Mouse (Mus musculus): ENCODE results near the gene Aacs. TPM values are rescaled to one million over a fixed set of nuclear protein-coding genes. Genes with fewer than 3 reads are reported as not detected.
A peak's percentile ranks its signal among the peaks of the same experiment; 100 is the strongest.

Gene Aacs
- polyA plus RNA-seq, 1 experiment from 2014 or later = 73.0 TPM

GRCm38 (mm10) chr5:125470713-125471112 lies 4.9 kb upstream of the Aacs start:
- Histone ChIP-seq H3K4me1 (replicated peaks) (peaks cover 4% of the 10 kb centered on the region; the same call in 1 of the 2 replicates), H3K4me2 (replicated peaks) (no peak overlapping the region), H3K27ac (no peak overlapping the region), H3K27me3 (replicated peaks) (no peaks in the 10 kb centered on the region), H3K36me3 (no peaks in the 10 kb centered on the region), H3K9me3 (no peaks in the 10 kb centered on the region), H3K4me3 (replicated peaks) (no peak overlapping the region), H3K9ac (no peak overlapping the region)
- 90% methylated on average over 4 of the region's 4 CpGs for WGBS
- no peak for ATAC-seq

- WGBS = 78% methylated on average over 9 of the region's 9 CpGs
- Histone ChIP-seq H3K9me3 (no peaks in the 10 kb centered on the region), H3K4me3 (replicated peaks) (no peak overlapping the region), H3K27ac (no peak overlapping the region), H3K9ac (no peak overlapping the region), H3K4me1 (replicated peaks) (peaks cover 22% of the 10 kb centered on the region), H3K4me2 (replicated peaks) (no peak overlapping the region), H3K36me3 (no peaks in the 10 kb centered on the region), H3K27me3 (replicated peaks) (no peaks in the 10 kb centered on the region)
- ATAC-seq = no peak
Observed at GRCm38 (mm10) chr5:125472796-125473475, 2.7 kb upstream of the Aacs start.

- 58% methylated on average over 12 of the region's 12 CpGs for WGBS
- Histone ChIP-seq H3K4me3 (replicated peaks) (peak overlapping the region; percentile 95), H3K9ac (no peak overlapping the region; the same call in 1 of the 2 replicates), H3K9me3 (no peaks in the 10 kb centered on the region), H3K27ac (no peak overlapping the region), H3K4me1 (replicated peaks) (peaks cover 26% of the 10 kb centered on the region), H3K27me3 (replicated peaks) (no peaks in the 10 kb centered on the region), H3K36me3 (no peaks in the 10 kb centered on the region), H3K4me2 (replicated peaks) (peak overlapping the region; percentile 85)
- ATAC-seq = no peak
Observed at GRCm38 (mm10) chr5:125475030-125475429, 584 bp upstream of the Aacs start.

- H3K36me3 ChIP-seq = no peaks in the 10 kb centered on the region
- peak overlapping the region; percentile 87 for H3K9ac ChIP-seq
- no peaks in the 10 kb centered on the region for H3K9me3 ChIP-seq
- ATAC-seq = no peak; the same call in 1 of the 2 replicates
- peak overlapping the region; percentile 85 for H3K4me2 ChIP-seq (replicated peaks)
- H3K27ac ChIP-seq = peak overlapping the region; percentile 84; the same call in 1 of the 2 replicates
- peak overlapping the region; percentile 95 for H3K4me3 ChIP-seq (replicated peaks)
- H3K27me3 ChIP-seq (replicated peaks) = no peaks in the 10 kb centered on the region
- peaks cover 33% of the 10 kb centered on the region for H3K4me1 ChIP-seq (replicated peaks)
- 13% methylated on average over 5 of the region's 5 CpGs for WGBS
Observed at GRCm38 (mm10) chr5:125476286-125476625, 642 bp downstream of the Aacs start.

GRCm38 (mm10) chr5:125476799-125477198 lies 1.2 kb downstream of the Aacs start:
- 54% methylated on average over 7 of the region's 7 CpGs for WGBS
- ATAC-seq = peak; percentile 49
- no peaks in the 10 kb centered on the region for H3K9me3 ChIP-seq
- H3K4me3 ChIP-seq (replicated peaks) = peak overlapping the region; percentile 95
- H3K4me1 ChIP-seq (replicated peaks) = peaks cover 33% of the 10 kb centered on the region
- H3K4me2 ChIP-seq (replicated peaks) = peak overlapping the region; percentile 85
- H3K27ac ChIP-seq = peak overlapping the region; percentile 84; the same call in 1 of the 2 replicates
- no peaks in the 10 kb centered on the region for H3K36me3 ChIP-seq
- no peaks in the 10 kb centered on the region for H3K27me3 ChIP-seq (replicated peaks)
- H3K9ac ChIP-seq = peak overlapping the region; percentile 87

- H3K9ac ChIP-seq = peak overlapping the region; percentile 87; the same call in 1 of the 2 replicates
- H3K27ac ChIP-seq = no peak overlapping the region
- peaks cover under 1% of the 10 kb centered on the region; the same call in 1 of the 2 replicates for H3K36me3 ChIP-seq
- H3K27me3 ChIP-seq (replicated peaks) = no peaks in the 10 kb centered on the region
- peaks cover 33% of the 10 kb centered on the region for H3K4me1 ChIP-seq (replicated peaks)
- 68% methylated on average over 7 of the region's 7 CpGs for WGBS
- H3K4me3 ChIP-seq (replicated peaks) = peak overlapping the region; percentile 95
- H3K4me2 ChIP-seq (replicated peaks) = peak overlapping the region; percentile 85
- no peaks in the 10 kb centered on the region for H3K9me3 ChIP-seq
- ATAC-seq = no peak
Observed at GRCm38 (mm10) chr5:125477533-125477932, 1.9 kb downstream of the Aacs start.

GRCm38 (mm10) chr5:125478037-125478436 lies 2.4 kb downstream of the Aacs start:
- H3K4me2 ChIP-seq (replicated peaks) = peak overlapping the region; percentile 85
- H3K9ac ChIP-seq = 0 out of 2 replicates have a peak overlapping the region, but pooled peaks have one; percentile 87
- no peak for ATAC-seq
- H3K9me3 ChIP-seq = no peaks in the 10 kb centered on the region
- H3K27me3 ChIP-seq (replicated peaks) = no peaks in the 10 kb centered on the region
- H3K4me3 ChIP-seq (replicated peaks) = peak overlapping the region; percentile 95; the same call in 1 of the 2 replicates
- H3K36me3 ChIP-seq = peaks cover 5% of the 10 kb centered on the region
- H3K27ac ChIP-seq = no peak overlapping the region
- peaks cover 33% of the 10 kb centered on the region for H3K4me1 ChIP-seq (replicated peaks)
- 87% methylated on average over 7 of the region's 7 CpGs for WGBS

- peaks cover 12% of the 10 kb centered on the region for H3K36me3 ChIP-seq
- ATAC-seq = no peak
- H3K4me3 ChIP-seq (replicated peaks) = no peak overlapping the region
- H3K9ac ChIP-seq = no peak overlapping the region
- H3K9me3 ChIP-seq = no peaks in the 10 kb centered on the region
- H3K4me1 ChIP-seq (replicated peaks) = peaks cover 33% of the 10 kb centered on the region
- no peak overlapping the region for H3K27ac ChIP-seq
- no peak overlapping the region for H3K4me2 ChIP-seq (replicated peaks)
- H3K27me3 ChIP-seq (replicated peaks) = no peaks in the 10 kb centered on the region
- WGBS = 86% methylated on average over 3 of the region's 3 CpGs
Observed at GRCm38 (mm10) chr5:125479376-125479775, 3.8 kb downstream of the Aacs start.

GRCm38 (mm10) chr5:125480434-125481231 lies 5.0 kb downstream of the Aacs start:
- Histone ChIP-seq H3K27me3 (replicated peaks) (no peaks in the 10 kb centered on the region), H3K4me2 (replicated peaks) (peak overlapping the region; percentile 28; the same call in 1 of the 2 replicates), H3K36me3 (peaks cover 20% of the 10 kb centered on the region), H3K9ac (no peak overlapping the region), H3K4me1 (replicated peaks) (peaks cover 29% of the 10 kb centered on the region), H3K27ac (no peak overlapping the region), H3K4me3 (replicated peaks) (no peak overlapping the region), H3K9me3 (no peaks in the 10 kb centered on the region)
- ATAC-seq = no peak
- WGBS = 75% methylated on average over 11 of the region's 11 CpGs

GRCm38 (mm10) chr5:125482474-125482873 lies 6.9 kb downstream of the Aacs start:
- Histone ChIP-seq H3K27me3 (replicated peaks) (no peaks in the 10 kb centered on the region), H3K4me2 (replicated peaks) (no peak overlapping the region), H3K36me3 (peaks cover 24% of the 10 kb centered on the region), H3K9me3 (no peaks in the 10 kb centered on the region), H3K9ac (no peak overlapping the region), H3K4me3 (replicated peaks) (no peak overlapping the region), H3K27ac (no peak overlapping the region), H3K4me1 (replicated peaks) (peaks cover 16% of the 10 kb centered on the region)
- no peak for ATAC-seq
- WGBS = 88% methylated on average over 7 of the region's 7 CpGs

- Histone ChIP-seq H3K4me3 (replicated peaks) (no peak overlapping the region), H3K36me3 (peaks cover 32% of the 10 kb centered on the region), H3K4me1 (replicated peaks) (0 out of 2 replicates have a peak, but pooled peaks cover 8% of the 10 kb centered on the region), H3K9ac (no peak overlapping the region), H3K9me3 (no peaks in the 10 kb centered on the region), H3K4me2 (replicated peaks) (no peak overlapping the region), H3K27me3 (replicated peaks) (no peaks in the 10 kb centered on the region), H3K27ac (no peak overlapping the region)
- WGBS = 72% methylated on average over 6 of the region's 6 CpGs
- no peak for ATAC-seq
Observed at GRCm38 (mm10) chr5:125483712-125484611, 8.3 kb downstream of the Aacs start.
